Mouse (Mus musculus): ENCODE results near the gene Snapc1.

- no peak for TF ChIP-seq POLR2A (IDR thresholded peaks at IDR 0.05; ENCODE audit: borderline replicate concordance, insufficient read depth, low read length)
- TF ChIP-seq CTCF (IDR thresholded peaks at IDR 0.05; ENCODE audit: borderline replicate concordance, insufficient read depth, low read depth, low read length), result no peak
Observed at GRCm38 (mm10) chr12:73958830-73959229, 5.5 kb upstream of the Snapc1 start.
